Mouse (Mus musculus) left cerebral cortex, adult 2 months (tissue): ENCODE data around the gene Scd4. TPM values are rescaled to one million over a fixed set of nuclear protein-coding genes. Genes with fewer than 3 reads are reported as not detected.
A peak's percentile ranks its signal among the peaks of the same experiment; 100 is the strongest.

Experiments
- DNase-seq, 2 experiments: peaks; one replicate each; pipeline ENCODE4 v3.0.0; 2021 to 2022; ENCODE audit warnings: low spot score in 2 of 2, mixed read lengths in 1 of 2; ENCODE audit errors: extremely low spot score in 1 of 2
- H3K27ac ChIP-seq: fragments of 200-600 bp; 2 replicates; pipeline ENCODE4 v1.8.1; 2022
- H3K4me3 ChIP-seq: fragments of 200-600 bp; 2 replicates; pipeline ENCODE4 v1.8.1; 2022
- CTCF ChIP-seq: fragments of 200-600 bp; IDR thresholded peaks from 2 replicates; pipeline ENCODE4 v1.8.1; 2022; ENCODE audit warnings: antibody characterized with exemption, mild to moderate bottlenecking, moderate library complexity
- intact Hi-C: fragments of 180-260 bp; cut with DNase I; formaldehyde crosslinking; loops from one replicate; pipeline ENCODE4 v1.15.1; 2025
- total RNA-seq, 2 experiments: library from RNA; stranded (reverse); gene quantifications; 2 replicates each; pipeline ENCODE4 v1.2.3; 2021

Gene Scd4
- total RNA-seq, 2 experiments from 2014 or later, result 2.1 to 2.3 TPM

DNA sequence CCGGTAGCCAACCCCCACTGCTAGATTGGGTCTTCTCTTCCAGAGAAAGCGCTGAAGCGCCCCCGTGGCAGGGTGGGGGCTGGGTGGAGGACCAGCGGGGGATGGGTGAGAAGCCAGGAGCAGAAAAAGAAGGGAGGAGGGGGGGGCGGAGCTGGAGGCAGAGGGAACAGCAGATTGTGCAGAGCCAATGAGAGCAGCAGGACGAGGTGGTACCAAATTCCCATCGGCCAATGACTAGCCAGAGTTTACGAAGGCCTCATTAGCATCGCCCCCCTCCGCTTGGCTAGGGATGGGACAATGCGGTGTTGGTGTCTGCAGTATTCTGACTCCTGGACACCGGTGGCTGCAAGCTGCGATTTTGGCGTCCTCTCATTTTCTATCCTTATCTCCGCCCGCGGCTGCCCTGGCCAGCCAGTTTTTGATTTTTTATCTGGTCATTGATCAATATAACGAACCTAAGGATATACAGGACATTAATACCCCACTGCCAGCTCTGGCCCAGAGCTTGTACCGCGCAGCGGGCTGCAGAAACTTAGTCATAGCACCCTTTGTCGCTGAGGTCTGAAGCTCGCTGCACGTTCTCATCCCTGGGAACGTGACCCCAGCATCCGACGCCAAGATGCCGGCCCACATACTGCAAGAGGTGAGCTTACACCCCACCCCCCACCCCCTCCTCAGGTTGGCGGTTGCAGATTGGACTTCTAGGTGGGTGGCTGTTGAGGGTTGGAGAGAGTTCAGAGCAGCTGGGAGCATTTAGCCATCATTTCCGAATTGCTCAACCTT is 38.9 kb upstream of the Scd4 start:
- Histone ChIP-seq H3K27ac (peak overlapping the region; percentile 99), H3K4me3 (peak overlapping the region; percentile 94)
- DNase-seq, result peak; percentile 91 to 93
- TF ChIP-seq CTCF, result no peak; the same call in none of the 2 replicates
- intact Hi-C loops, result loop anchor here (1.0 kb wide), 1 partner anchor 27 kb away; no protein-coding TSS in a partner anchor

DNA sequence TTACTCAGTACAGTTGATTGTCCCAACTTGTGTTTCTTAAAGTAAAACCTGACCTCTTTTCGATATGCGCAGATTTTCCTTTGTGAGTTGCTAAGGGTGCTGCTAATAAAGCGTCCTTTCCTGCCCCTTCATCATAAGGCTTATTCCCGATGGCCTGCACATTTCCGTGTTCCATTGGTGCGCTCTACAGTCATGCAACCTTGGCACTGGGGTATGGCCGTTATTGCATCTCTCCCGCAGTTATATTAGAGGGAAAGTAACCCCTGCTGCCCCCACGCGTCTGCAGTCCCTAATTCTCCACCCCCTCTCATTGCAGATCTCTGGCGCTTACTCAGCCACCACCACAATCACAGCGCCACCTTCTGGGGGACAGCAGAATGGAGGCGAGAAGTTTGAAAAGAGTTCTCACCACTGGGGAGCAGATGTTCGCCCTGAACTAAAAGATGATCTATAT is 38.3 kb upstream of the Scd4 start:
- Histone ChIP-seq H3K4me3 (peak overlapping the region; percentile 94), H3K27ac (peak overlapping the region; percentile 99)
- TF ChIP-seq CTCF, result peak; percentile 96
- DNase-seq, result peak; percentile 88 to 91
- intact Hi-C loops, result loop anchor here (1.0 to 5.0 kb wide), 3 partner anchors 27 to 97 kb away; no protein-coding TSS in a partner anchor

- peak in 1 of 2 experiments; percentile 40 for DNase-seq
- Histone ChIP-seq H3K4me3 (peak overlapping the region; percentile 94), H3K27ac (peak overlapping the region; percentile 99)
- intact Hi-C loops, result loop anchor here (1.0 to 5.0 kb wide), 2 partner anchors 47 to 98 kb away; no protein-coding TSS in a partner anchor
- no peak for TF ChIP-seq CTCF
Observed at GRCm38 (mm10) chr19:44295251-44295650, 37.6 kb upstream of the Scd4 start.

DNA sequence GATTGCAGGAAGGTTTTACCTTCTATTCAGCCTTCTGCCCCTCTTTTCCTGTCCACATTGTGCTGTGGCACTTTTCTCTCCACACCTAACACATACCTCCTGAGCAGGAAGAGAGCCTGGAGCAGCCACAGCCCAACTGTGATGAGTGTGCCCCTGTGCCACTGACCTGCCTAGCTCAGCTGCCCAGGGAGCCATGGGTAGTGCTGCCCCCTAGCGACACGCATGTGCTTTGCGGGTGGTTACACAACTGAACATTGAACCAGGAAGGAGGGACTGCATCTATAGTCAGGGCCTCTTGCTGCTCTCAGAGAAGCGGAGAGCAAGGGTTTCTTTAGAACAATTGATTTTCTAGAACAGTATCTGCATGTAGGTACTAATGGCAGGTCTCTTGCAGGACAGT is 37.2 kb upstream of the Scd4 start:
- Histone ChIP-seq H3K27ac (peak overlapping the region; percentile 99), H3K4me3 (peak overlapping the region; percentile 94)
- peak; percentile 85 to 89 for DNase-seq
- intact Hi-C loops, result loop anchor here (1.0 to 5.0 kb wide), 2 partner anchors 47 to 98 kb away; no protein-coding TSS in a partner anchor
- TF ChIP-seq CTCF, result peak; percentile 99

DNA sequence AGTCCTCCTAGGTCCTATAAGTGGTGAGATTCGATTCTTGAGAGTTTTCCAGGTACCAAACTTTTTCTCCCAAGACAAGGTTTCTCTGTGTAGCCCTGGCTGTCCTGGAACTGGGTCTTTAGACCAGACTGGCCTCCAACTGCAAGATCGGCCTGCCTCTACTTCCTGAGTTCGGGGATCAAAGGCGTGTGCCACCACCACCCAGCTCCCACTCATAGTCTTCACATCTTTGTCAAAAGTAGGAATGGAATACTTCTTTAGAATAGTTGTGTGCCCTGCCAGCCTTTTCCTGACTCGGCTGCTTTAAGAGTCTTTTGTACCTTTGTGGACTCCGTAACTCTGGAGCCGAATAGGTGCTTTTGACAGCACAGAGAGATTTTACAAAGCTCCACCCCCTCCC is 36.7 kb upstream of the Scd4 start:
- Histone ChIP-seq H3K4me3 (peak overlapping the region; percentile 94), H3K27ac (peak overlapping the region; percentile 99)
- intact Hi-C loops, result loop anchor here (5.0 kb wide), 1 partner anchor 99 kb away; no protein-coding TSS in a partner anchor

GRCm38 (mm10) chr19:44297068-44297760 is 35.7 kb upstream of the Scd4 start:
- H3K27ac ChIP-seq, result peak overlapping the region; percentile 99
- TF ChIP-seq CTCF, result no peak
- intact Hi-C loops, result loop anchor here (5.0 kb wide), 1 partner anchor 100 kb away; no protein-coding TSS in a partner anchor

More for the DNA sequence above, 36.7 kb upstream of the Scd4 start:
- no peak for DNase-seq
- no peak for TF ChIP-seq CTCF

GRCm38 (mm10) chr19:44297862-44298261 is 35.0 kb upstream of the Scd4 start:
- peak overlapping the region; percentile 99 for H3K27ac ChIP-seq
- intact Hi-C loops, result loop anchor here (5.0 kb wide), 1 partner anchor 101 kb away; no protein-coding TSS in a partner anchor
- no peak for DNase-seq
- peak overlapping the region; percentile 94 for H3K4me3 ChIP-seq
- TF ChIP-seq CTCF, result no peak

More at GRCm38 (mm10) chr19:44297068-44297760, 35.7 kb upstream of the Scd4 start:
- DNase-seq, result no peak
- peak overlapping the region; percentile 94 for H3K4me3 ChIP-seq

GRCm38 (mm10) chr19:44299078-44299477 is 33.8 kb upstream of the Scd4 start:
- Histone ChIP-seq H3K27ac (peak overlapping the region; percentile 70), H3K4me3 (peak overlapping the region; percentile 94)
- no peak for DNase-seq
- no peak for TF ChIP-seq CTCF
- intact Hi-C loops, result loop anchor here (5.0 kb wide), 1 partner anchor 102 kb away; no protein-coding TSS in a partner anchor

GRCm38 (mm10) chr19:44299902-44300301 is 33.0 kb upstream of the Scd4 start:
- DNase-seq, result no peak
- H3K27ac ChIP-seq, result peak overlapping the region; percentile 28
- no peak for TF ChIP-seq CTCF
- H3K4me3 ChIP-seq, result peak overlapping the region; percentile 20
- intact Hi-C loops, result loop anchor here (5.0 kb wide), 1 partner anchor 103 kb away; no protein-coding TSS in a partner anchor

GRCm38 (mm10) chr19:44300520-44300919 is 32.4 kb upstream of the Scd4 start:
- Histone ChIP-seq H3K27ac (peak overlapping the region; percentile 28), H3K4me3 (peak overlapping the region; percentile 20)
- TF ChIP-seq CTCF, result no peak
- intact Hi-C loops, result no loop called here
- no peak for DNase-seq

GRCm38 (mm10) chr19:44301176-44301575 is 31.7 kb upstream of the Scd4 start:
- intact Hi-C loops, result no loop called here

More at GRCm38 (mm10) chr19:44301176-44301575, 31.7 kb upstream of the Scd4 start:
- H3K27ac ChIP-seq, result peak overlapping the region; percentile 28
- peak in 1 of 2 experiments; percentile 51 for DNase-seq
- H3K4me3 ChIP-seq, result no peak overlapping the region
- TF ChIP-seq CTCF, result no peak
